Mouse (Mus musculus) urinary bladder, postnatal 4 days (tissue): ENCODE results near the gene Vmn1r135.
"Not testable (repeated sequence)": the region's sequence is repeated elsewhere in the genome, so short reads cannot be mapped to it uniquely, and the experiment has no call there.

Experiments
- DNase-seq, 2 experiments: peaks; one replicate each; pipeline ENCODE4 v3.0.0; 2021 to 2022; ENCODE audit warnings: low spot score in 2 of 2

Vmn1r135 gene

GRCm38 (mm10) chr7:21832051-21832450 lies at the start of gene Vmn1r135:
Gene Vmn1r135, plus strand, starts transcription at chr7:21832351.
- DNase-seq: not testable (repeated sequence)

GRCm38 (mm10) chr7:21796628-21797027 lies 35.5 kb upstream of the Vmn1r135 start, which contains the start of gene Gm4177:
Gene Gm4177, minus strand, starts transcription at chr7:21796728.
- not testable (repeated sequence) for DNase-seq

- DNase-seq: not testable (repeated sequence)
Observed at GRCm38 (mm10) chr7:21844167-21844566, 12.0 kb downstream of the Vmn1r135 start, which contains the start of gene Gm5725. Gene Gm5725, minus strand, starts transcription at chr7:21844267.
